Mouse (Mus musculus): Measurements from ENCODE around the gene Scn8a.

DNA sequence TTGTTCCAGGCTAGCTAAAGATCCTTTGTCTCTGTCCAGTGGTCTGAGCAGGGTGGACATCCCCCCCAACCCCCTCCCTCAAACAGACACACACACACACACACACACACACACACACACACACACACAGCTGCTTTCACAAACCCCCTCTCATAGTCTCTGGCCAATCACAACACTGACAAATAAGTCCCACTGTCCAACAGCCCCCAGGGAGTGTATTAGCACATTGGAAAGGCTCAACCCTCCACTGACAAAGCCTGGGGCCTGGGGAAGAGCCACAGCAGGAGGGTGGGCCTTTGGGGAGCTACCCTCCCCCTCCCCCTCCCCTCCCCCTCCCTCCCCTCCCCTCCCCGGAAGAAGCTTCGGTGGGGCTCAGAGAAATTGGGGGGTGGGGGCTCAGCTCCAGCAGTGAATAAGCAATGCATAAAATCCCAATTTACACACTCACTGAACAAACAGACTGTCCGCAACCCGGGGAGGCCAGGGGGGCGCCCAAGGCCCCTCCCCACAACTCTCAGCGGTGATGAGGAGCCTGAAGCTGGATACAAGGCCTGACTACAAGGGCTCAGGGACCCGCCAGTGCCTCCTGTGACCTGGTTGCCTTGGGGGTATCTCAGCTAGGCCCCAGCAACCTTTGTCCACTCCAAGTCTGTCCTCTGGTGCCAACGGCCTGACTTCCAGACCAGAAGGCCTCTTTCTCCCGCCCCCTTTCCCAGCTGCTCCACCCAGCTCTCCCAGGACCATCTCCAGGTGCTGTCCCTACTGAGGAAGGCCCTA lies 197.4 kb downstream of the Scn8a start:
- TF ChIP-seq POLR2A (IDR thresholded peaks at IDR 0.05; ENCODE audit: insufficient read length, low read depth): no peak
- TF ChIP-seq POLR2AphosphoS2 (IDR thresholded peaks at IDR 0.05; ENCODE audit: insufficient read length, low read depth): no peak
- no peak for TF ChIP-seq CEBPB (IDR thresholded peaks at IDR 0.05; ENCODE audit: insufficient read depth, poor library complexity, severe bottlenecking)
